Mouse (Mus musculus) CH12.LX (cell line): ENCODE measurements around the gene Fam110a.

ENCODE experiments used
- CTCF ChIP-seq, 2 experiments: IDR thresholded peaks in 1 of 2; conservative IDR thresholded peaks in 1 of 2; 2 replicates each; pipeline ENCODE4 v1.5.1; 2011 to 2012; ENCODE audit warnings: low read depth in 2 of 2, low read length in 2 of 2, improper control_type of control experiment in 1 of 2, inconsistent platforms in 1 of 2, mild to moderate bottlenecking in 1 of 2, moderate library complexity in 1 of 2
- ETS1 ChIP-seq: conservative IDR thresholded peaks from 2 replicates; pipeline ENCODE4 v1.6.1; 2012; ENCODE audit warnings: low read depth, mild to moderate bottlenecking, inconsistent platforms, low read length, improper control_type of control experiment, moderate library complexity
- POLR2A ChIP-seq: IDR thresholded peaks from 2 replicates; pipeline ENCODE4 v1.6.1; 2011; ENCODE audit warnings: low read depth, mild to moderate bottlenecking, improper control_type of control experiment, low read length
- POLR2AphosphoS2 ChIP-seq: IDR thresholded peaks from 2 replicates; pipeline ENCODE4 v1.6.1; 2011; ENCODE audit warnings: low read depth, low read length, improper control_type of control experiment
- ZC3H11A ChIP-seq: IDR thresholded peaks from 2 replicates; pipeline ENCODE4 v1.6.1; 2012; ENCODE audit warnings: low read depth, mild to moderate bottlenecking, inconsistent platforms, low read length, improper control_type of control experiment

DNA sequence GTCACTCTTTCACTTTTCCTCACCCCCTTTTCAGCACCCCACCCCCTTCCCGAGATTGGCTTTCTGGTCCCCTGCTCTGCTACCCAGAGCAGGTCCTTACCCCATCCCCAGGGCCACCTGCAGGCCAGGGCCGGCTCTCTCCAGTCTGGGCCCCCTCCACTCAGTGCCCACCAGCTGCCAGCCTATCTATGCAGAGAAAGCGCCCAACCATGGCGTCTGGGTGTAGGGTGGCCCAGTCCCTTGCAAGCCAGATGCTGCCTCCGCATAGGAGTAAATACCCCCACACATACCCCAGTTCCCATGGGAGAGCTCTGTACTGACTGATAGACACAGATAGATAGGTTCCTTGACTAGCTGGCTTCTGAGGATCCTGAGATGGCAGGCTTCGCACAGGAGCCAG is 20.7 kb upstream of the Fam110a start:
- TF ChIP-seq ETS1, result no peak
- TF ChIP-seq CTCF (conservative IDR thresholded peaks at IDR 0.05 in 1 of 2, IDR thresholded peaks at IDR 0.05 in 1 of 2; ENCODE audit: low read depth in 2 of 2, low read length in 2 of 2), result no peak
- no peak for TF ChIP-seq POLR2AphosphoS2
- no peak for TF ChIP-seq ZC3H11A
- no peak for TF ChIP-seq POLR2A
